Mouse (Mus musculus): ENCODE results near the gene Gm49358. TPM values are rescaled to one million over a fixed set of nuclear protein-coding genes. Genes with fewer than 3 reads are reported as not detected.

Gene Gm49358
- polyA plus RNA-seq, 1 experiment from 2014 or later: 1.9 TPM

DNA sequence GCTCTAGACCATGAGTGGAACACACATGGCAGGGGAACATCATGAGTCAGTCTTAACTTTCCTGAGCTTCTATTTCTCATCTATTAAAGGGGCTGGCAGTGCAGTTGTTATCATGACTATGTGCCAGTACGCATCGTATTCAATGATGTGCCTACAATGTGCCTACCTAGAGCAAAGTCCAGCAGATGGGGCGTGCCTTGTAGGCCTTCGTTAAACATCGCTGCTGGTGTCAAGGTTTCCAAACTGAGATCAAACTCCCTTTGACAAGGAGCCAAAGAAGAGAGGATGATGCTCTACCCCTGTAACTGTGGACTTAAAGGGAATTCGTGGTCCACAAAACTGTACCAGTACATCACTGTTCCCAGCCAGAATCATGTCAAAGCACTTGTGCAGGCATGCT is 98.7 kb downstream of the Gm49358 start:
- no peak overlapping the region for H3K27ac ChIP-seq (ENCODE audit: low read depth, low read length)
- no peak overlapping the region for H3K9ac ChIP-seq (replicated peaks; ENCODE audit: low read depth, low read length)
- no peak for ATAC-seq (ENCODE audit: low read depth)
- H3K9me3 ChIP-seq (ENCODE audit: control insufficient read depth, low read length): no peaks in the 10 kb centered on the region
- no peaks in the 10 kb centered on the region for H3K4me1 ChIP-seq (ENCODE audit: control insufficient read depth, insufficient read depth, low read length)
- 91% methylated on average over 6 of the region's 6 CpGs for WGBS
- no peak overlapping the region for H3K4me3 ChIP-seq (ENCODE audit: low read depth, low read length)
- H3K27me3 ChIP-seq (ENCODE audit: control insufficient read depth, insufficient read depth, low read length): no peaks in the 10 kb centered on the region
- no peaks in the 10 kb centered on the region for H3K36me3 ChIP-seq (ENCODE audit: control insufficient read depth, insufficient read depth, low read length)
- H3K4me2 ChIP-seq (ENCODE audit: low read depth, low read length): no peak overlapping the region

GRCm38 (mm10) chr10:86863429-86863828 is 99.7 kb downstream of the Gm49358 start:
- no peak overlapping the region for H3K27ac ChIP-seq (ENCODE audit: low read depth, low read length)
- H3K9me3 ChIP-seq (ENCODE audit: control insufficient read depth, low read length): no peaks in the 10 kb centered on the region
- no peaks in the 10 kb centered on the region for H3K27me3 ChIP-seq (ENCODE audit: control insufficient read depth, insufficient read depth, low read length)
- no peak for ATAC-seq (ENCODE audit: low read depth)
- H3K4me3 ChIP-seq (ENCODE audit: low read depth, low read length): no peak overlapping the region
- whole genome bisulfite sequencing: 85% methylated on average over 6 of the region's 6 CpGs
- H3K4me2 ChIP-seq (ENCODE audit: low read depth, low read length): no peak overlapping the region
- no peaks in the 10 kb centered on the region for H3K36me3 ChIP-seq (ENCODE audit: control insufficient read depth, insufficient read depth, low read length)
- no peak overlapping the region for H3K9ac ChIP-seq (replicated peaks; ENCODE audit: low read depth, low read length)
- H3K4me1 ChIP-seq (ENCODE audit: control insufficient read depth, insufficient read depth, low read length): no peaks in the 10 kb centered on the region

DNA sequence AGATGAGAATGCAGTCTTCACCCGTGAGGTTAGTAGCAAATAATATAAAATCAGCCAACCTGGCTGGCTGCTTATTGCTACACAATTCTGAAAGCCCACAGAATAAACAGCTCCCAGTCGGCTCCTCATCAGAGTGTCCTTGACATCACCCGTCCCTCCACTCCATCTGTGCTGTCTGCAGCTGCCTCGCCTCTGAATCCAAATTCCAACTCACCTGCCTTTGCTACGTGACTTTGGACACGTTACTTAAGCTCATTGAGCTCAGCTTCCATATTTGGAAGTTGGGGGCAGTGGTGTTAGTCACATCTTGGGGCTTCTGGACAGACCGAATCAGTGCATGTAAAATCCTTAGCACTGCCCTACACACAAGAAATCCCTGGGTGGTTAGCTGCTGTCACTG is 108.3 kb downstream of the Gm49358 start:
- no peaks in the 10 kb centered on the region for H3K9me3 ChIP-seq (ENCODE audit: control insufficient read depth, low read length)
- no peaks in the 10 kb centered on the region for H3K4me1 ChIP-seq (ENCODE audit: control insufficient read depth, insufficient read depth, low read length)
- H3K36me3 ChIP-seq (ENCODE audit: control insufficient read depth, insufficient read depth, low read length): no peaks in the 10 kb centered on the region
- 83% methylated on average over 7 of the region's 7 CpGs for WGBS
- no peak for ATAC-seq (ENCODE audit: low read depth)
- no peaks in the 10 kb centered on the region for H3K27me3 ChIP-seq (ENCODE audit: control insufficient read depth, insufficient read depth, low read length)
- H3K9ac ChIP-seq (replicated peaks; ENCODE audit: low read depth, low read length): no peak overlapping the region
- no peak overlapping the region for H3K27ac ChIP-seq (ENCODE audit: low read depth, low read length)
- H3K4me3 ChIP-seq (ENCODE audit: low read depth, low read length): no peak overlapping the region
- no peak overlapping the region for H3K4me2 ChIP-seq (ENCODE audit: low read depth, low read length)

DNA sequence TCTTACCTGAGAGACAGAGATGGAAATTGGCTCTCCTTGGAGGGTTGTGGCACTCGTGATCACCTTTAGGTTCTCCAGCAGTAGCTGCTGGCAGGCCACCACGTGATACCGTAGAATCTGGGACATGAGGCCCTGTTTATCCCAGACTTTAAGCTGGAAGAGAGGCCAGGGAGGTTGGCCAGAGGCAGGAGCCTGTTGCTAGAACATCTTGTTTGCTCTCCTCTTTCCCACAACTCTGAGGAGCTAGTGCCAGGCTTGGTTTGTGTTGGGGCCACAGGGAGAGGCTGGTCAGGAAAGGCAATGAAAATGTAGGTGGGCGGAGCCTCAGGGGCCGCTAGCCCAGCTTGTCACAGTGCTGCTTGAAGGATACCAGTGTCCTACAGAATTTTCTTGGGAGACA is 108.8 kb downstream of the Gm49358 start:
- no peak overlapping the region for H3K4me3 ChIP-seq (ENCODE audit: low read depth, low read length)
- H3K9me3 ChIP-seq (ENCODE audit: control insufficient read depth, low read length): no peaks in the 10 kb centered on the region
- H3K9ac ChIP-seq (replicated peaks; ENCODE audit: low read depth, low read length): no peak overlapping the region
- H3K27me3 ChIP-seq (ENCODE audit: control insufficient read depth, insufficient read depth, low read length): no peaks in the 10 kb centered on the region
- 74% methylated on average over 5 of the region's 5 CpGs for WGBS
- H3K36me3 ChIP-seq (ENCODE audit: control insufficient read depth, insufficient read depth, low read length): no peaks in the 10 kb centered on the region
- no peak overlapping the region for H3K4me2 ChIP-seq (ENCODE audit: low read depth, low read length)
- H3K27ac ChIP-seq (ENCODE audit: low read depth, low read length): no peak overlapping the region
- no peak for ATAC-seq (ENCODE audit: low read depth)
- H3K4me1 ChIP-seq (ENCODE audit: control insufficient read depth, insufficient read depth, low read length): no peaks in the 10 kb centered on the region

- Histone ChIP-seq H3K4me2 (ENCODE audit: low read depth, low read length) (no peak overlapping the region), H3K27me3 (ENCODE audit: control insufficient read depth, insufficient read depth, low read length) (no peaks in the 10 kb centered on the region), H3K27ac (ENCODE audit: low read depth, low read length) (no peak overlapping the region), H3K4me3 (ENCODE audit: low read depth, low read length) (no peak overlapping the region), H3K9ac (replicated peaks; ENCODE audit: low read depth, low read length) (no peak overlapping the region), H3K36me3 (ENCODE audit: control insufficient read depth, insufficient read depth, low read length) (no peaks in the 10 kb centered on the region), H3K9me3 (ENCODE audit: control insufficient read depth, low read length) (no peaks in the 10 kb centered on the region), H3K4me1 (ENCODE audit: control insufficient read depth, insufficient read depth, low read length) (no peaks in the 10 kb centered on the region)
- 81% methylated on average over 7 of the region's 7 CpGs for WGBS
- ATAC-seq (ENCODE audit: low read depth): no peak
Observed at GRCm38 (mm10) chr10:86878721-86879120, 114.9 kb downstream of the Gm49358 start.

GRCm38 (mm10) chr10:86880071-86880806 is 116.5 kb downstream of the Gm49358 start:
- no peaks in the 10 kb centered on the region for H3K9me3 ChIP-seq (ENCODE audit: control insufficient read depth, low read length)
- H3K27ac ChIP-seq (ENCODE audit: low read depth, low read length): no peak overlapping the region
- no peaks in the 10 kb centered on the region for H3K4me1 ChIP-seq (ENCODE audit: control insufficient read depth, insufficient read depth, low read length)
- H3K36me3 ChIP-seq (ENCODE audit: control insufficient read depth, insufficient read depth, low read length): no peaks in the 10 kb centered on the region
- H3K27me3 ChIP-seq (ENCODE audit: control insufficient read depth, insufficient read depth, low read length): no peaks in the 10 kb centered on the region
- H3K9ac ChIP-seq (replicated peaks; ENCODE audit: low read depth, low read length): no peak overlapping the region
- H3K4me3 ChIP-seq (ENCODE audit: low read depth, low read length): no peak overlapping the region
- no peak overlapping the region for H3K4me2 ChIP-seq (ENCODE audit: low read depth, low read length)
- whole genome bisulfite sequencing: 48% methylated on average over 5 of the region's 5 CpGs
- no peak for ATAC-seq (ENCODE audit: low read depth)

- no peak overlapping the region for H3K4me2 ChIP-seq (ENCODE audit: low read depth, low read length)
- H3K9me3 ChIP-seq (ENCODE audit: control insufficient read depth, low read length): no peaks in the 10 kb centered on the region
- H3K4me1 ChIP-seq (ENCODE audit: control insufficient read depth, insufficient read depth, low read length): no peaks in the 10 kb centered on the region
- H3K27ac ChIP-seq (ENCODE audit: low read depth, low read length): no peak overlapping the region
- no peaks in the 10 kb centered on the region for H3K27me3 ChIP-seq (ENCODE audit: control insufficient read depth, insufficient read depth, low read length)
- no peak overlapping the region for H3K9ac ChIP-seq (replicated peaks; ENCODE audit: low read depth, low read length)
- no peaks in the 10 kb centered on the region for H3K36me3 ChIP-seq (ENCODE audit: control insufficient read depth, insufficient read depth, low read length)
- H3K4me3 ChIP-seq (ENCODE audit: low read depth, low read length): no peak overlapping the region
- no peak for ATAC-seq (ENCODE audit: low read depth)
Observed at GRCm38 (mm10) chr10:86881448-86881847, 117.7 kb downstream of the Gm49358 start.

Other genes with a start within 250 kb of the Gm49358 start
- 246 and 273 TPM in 2 replicates for gene Hsp90b1, start 58.5 kb upstream of the Gm49358 start, polyA plus RNA-seq (2014; fragmentation: Nextera tagmentation; extraction: Ambion mirVana)
- 2.0 and 3.0 TPM in 2 replicates for gene Ttc41, start 58.2 kb upstream of the Gm49358 start, polyA plus RNA-seq (2014; fragmentation: Nextera tagmentation; extraction: Ambion mirVana)
- 14.9 and 15.8 TPM in 2 replicates for gene Nt5dc3, start 15.0 kb downstream of the Gm49358 start, polyA plus RNA-seq (2014; fragmentation: Nextera tagmentation; extraction: Ambion mirVana)
- 0.23 and 0.36 TPM in 2 replicates for gene Stab2, start 244.1 kb downstream of the Gm49358 start, polyA plus RNA-seq (2014; fragmentation: Nextera tagmentation; extraction: Ambion mirVana)